Mouse (Mus musculus): ENCODE data around the gene Nudt16l1.

- TF ChIP-seq CTCF (IDR thresholded peaks at IDR 0.05; ENCODE audit: low read depth, low read length), result no peak
- no peak for TF ChIP-seq EP300 (IDR thresholded peaks at IDR 0.05; ENCODE audit: insufficient read depth, low read depth, low read length)
- no peak for TF ChIP-seq POLR2A (IDR thresholded peaks at IDR 0.05; ENCODE audit: insufficient read depth, low read length)
These were observed 46.2 kb downstream of the Nudt16l1 start for GRCm38 (mm10) chr16:4984717-4985116.

All from ES-Bruce4 (cell line).